Mouse (Mus musculus) cerebellum, adult 9-11 months (tissue): ENCODE results near the gene Gm45521.
"Not testable (repeated sequence)": the region's sequence is repeated elsewhere in the genome, so short reads cannot be mapped to it uniquely, and the experiment has no call there.

ENCODE experiments used
- DNase-seq: peaks from one replicate; pipeline ENCODE4 v3.0.0; 2022

Gene Gm45521

DNA sequence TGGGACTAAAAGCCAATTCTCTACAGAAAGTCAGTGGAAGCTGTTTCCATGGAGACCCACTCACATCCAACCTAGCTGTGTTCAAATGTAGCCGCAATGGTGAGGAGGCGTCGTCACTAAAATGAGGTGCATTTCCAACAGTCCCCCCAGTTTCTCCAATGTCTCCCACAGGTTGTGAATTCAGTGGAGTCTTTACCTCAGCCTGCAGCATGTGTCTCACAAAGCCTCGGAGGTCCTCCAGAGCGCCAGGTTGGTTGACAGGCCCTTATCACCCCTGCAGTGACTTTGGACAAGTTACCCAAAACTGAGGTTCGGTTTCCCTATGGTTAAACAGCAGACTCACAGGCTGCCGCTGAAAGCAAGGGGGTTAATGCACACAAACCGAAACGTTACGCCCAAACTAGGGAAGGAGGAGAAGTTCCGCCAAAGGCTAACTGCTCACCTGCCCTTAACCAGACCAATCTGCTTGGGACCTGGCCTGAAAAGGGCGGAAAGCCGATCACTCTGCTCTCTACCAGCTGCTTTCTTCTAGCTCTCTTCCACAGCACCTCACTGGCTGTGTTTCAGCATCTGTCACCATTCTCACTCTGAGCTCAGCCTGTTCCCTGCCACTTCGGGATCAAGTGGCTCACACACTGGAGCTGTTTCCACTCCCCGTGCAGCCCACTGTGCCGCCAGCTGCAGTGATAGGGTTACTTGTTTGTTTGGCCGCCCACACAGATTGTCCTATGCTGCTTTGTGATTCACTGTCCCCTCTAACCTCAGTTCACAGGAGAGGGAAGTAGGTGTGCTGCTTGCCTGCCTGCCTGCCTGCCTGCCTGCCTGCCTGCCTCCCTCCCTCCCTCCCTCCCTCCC, 44.0 kb downstream of the Gm45521 start:
- DNase-seq = no peak

DNA sequence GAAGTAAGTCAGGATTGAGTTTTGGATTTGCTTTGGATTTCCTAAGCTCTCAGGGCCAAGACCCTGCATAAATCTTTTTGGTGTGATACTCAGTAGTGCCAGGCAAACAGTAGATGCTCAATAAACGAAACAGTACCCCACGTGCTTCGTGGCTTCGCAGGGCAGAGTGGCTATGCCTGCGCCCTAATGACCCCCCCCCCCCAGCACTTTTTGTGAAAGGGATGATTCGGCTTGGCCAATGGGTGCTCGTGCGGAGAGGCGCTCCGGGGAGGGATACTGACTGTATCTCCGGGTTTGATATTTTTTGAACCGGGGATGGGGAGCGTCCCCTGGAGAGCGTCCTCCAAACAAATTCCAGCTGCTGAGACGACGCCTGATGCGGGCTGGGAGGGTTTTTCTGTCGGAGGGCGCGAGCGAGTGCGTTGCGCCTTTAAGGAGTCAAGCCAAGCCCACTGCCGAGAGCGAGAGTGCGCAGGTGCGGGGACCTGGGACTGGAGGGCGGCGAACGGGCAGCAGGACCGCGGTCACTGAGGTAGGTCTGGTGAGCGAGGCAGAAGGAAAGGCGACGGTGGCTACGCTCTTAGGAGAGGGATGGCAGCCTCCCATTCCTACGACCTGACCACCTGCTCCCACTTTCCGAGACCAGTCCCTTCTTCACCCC, 45.5 kb downstream of the Gm45521 start, which contains the start of gene Abhd6:
Abhd6 (plus strand) TSS at position 471 of the 661 bp plus-strand sequence.
- DNase-seq = peak; percentile 92

DNA sequence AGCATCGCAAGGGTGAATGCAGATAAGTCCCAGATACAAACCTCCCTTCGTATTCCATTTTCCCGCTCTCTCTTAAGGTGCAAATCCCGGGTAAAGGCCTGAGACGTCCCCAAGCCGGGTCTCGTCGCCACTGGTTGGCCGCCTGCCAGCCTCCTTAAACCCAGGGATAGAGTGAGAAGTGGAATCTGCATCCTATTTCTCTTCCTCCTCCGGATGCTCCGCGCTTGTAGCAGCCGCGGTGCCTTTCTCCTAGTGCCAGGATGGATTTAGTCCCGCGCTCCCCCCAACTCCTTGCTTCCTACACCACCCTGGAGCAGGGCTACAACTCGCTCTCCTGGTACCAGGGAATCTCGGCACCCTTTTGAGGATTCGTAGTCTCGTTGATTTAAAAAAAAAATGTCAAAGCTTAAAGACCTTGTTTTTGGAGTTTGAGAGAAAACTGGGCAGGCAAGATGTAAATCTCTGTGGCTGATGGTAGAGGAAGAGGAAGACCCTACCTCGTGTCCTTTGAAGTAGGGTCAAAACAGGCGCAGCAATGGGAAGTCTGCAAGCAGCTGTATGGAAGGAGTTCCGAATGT, 46.1 kb downstream of the Gm45521 start:
- DNase-seq = peak; percentile 79

DNA sequence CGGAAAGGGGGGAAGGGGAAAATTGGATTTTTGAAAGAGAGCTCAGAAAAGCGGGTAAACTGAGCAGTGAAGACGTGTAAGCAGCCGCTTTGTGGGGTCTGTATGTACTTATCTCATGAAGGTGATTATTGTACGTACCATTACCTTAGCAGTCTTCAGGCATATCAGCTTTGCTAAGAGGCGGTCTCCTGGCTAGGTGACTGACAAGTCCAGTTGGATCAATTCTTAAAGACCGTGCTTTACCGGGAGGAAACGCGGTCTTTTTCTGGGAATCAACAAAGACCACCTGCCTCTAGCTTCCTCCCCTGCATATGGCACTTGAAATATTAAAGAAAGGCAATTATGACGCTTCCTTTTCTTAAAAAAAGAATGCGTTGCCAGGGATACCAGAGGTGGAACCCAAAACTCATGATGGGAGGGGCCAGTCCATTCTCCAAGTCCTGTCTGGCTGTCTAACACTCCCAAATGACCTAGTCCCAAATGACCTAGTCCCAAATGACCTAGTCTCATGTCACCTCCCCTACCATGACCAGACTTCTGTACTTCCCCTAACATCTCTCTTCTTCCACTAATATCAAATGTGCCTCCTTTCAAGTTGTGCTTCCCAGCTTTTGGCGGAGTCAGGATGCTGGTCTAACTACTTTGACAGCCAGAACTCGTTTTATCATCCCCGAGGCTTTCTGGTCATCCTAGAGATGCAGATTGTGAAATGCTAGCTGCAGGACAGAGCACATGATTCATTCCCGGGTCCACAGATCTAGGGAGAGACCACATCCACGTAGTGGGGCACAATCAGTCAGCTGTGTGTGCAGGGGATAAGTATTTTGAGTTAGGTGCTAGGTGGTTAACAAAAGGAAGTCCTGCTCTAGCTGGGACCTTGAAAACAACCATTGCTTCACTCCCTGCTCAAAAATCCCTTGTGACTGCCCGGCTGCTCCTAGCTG, 46.9 kb downstream of the Gm45521 start:
- no peak for DNase-seq

DNA sequence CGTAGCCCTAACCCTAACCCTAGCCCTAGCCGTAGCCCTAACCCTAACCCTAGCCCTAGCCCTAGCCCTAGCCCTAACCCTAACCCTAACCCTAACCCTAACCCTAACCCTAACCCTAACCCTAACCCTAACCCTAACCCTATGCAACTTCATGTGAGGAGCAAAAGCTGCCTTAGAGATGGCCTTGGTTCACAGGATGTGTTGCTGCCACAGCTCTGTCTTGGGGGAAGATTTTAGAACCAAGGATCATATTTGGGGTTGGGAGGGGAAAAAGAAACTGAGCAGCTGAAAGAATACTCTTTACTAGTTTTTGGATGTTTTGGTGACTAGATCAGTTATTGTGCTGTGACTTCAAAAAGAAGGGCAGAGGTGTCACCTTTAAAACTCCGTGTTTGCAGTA, 49.0 kb downstream of the Gm45521 start:
- DNase-seq = not testable (repeated sequence)

DNA sequence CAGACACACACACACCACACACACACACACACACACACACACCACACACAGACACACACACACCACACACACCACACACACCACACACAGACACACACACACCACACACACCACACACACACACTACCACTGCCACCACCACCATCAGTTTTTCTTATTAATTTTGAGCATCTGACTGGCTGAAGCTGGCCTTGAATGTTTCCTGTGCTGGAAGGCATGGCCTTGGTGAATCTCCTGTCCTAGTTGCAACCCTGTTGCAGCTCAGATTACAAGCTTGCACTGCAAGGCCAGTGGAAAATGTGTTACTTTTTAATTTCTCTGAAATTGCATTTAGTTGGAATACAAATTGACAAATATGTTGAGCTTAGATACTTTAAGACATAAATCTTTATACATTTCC, 50.0 kb downstream of the Gm45521 start:
- DNase-seq = no peak

DNA sequence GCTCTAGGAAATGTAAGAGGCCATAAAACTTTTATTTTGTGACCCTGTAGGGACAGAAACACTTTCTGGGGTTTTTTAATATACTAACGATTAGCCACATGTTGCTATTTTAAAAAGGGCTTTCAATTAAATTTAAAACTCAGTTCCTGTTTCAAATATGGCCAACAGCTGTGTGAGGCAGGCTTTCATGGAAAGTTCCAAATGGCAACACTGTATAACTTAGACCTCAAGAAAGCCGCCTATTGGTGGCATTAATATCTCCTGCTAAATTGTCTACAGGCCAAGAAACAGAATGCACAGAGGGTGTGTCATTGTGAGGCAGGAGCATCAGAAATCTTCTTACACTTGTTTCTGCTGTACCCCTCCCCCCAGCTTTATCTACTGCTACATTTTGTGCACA, 50.4 kb downstream of the Gm45521 start:
- DNase-seq = no peak

DNA sequence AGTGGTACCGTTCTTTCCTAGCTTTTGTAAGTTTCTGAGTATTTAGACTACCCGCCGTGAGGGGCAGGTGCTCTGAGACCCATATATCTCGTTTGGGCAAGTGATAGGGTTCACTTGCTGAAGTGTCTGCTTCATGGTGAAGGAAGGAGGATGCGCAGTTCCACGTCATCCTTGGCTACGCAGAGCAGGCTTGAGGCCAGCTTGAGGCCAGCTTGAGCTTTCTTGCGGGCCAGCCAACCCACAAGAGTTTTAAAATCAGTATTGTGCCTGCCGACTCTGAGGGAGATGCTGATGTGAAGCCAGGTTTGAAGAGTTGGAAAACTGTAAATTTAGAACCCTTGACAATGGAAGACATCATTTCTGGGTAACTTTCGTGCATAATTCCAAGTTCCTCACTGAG, 50.8 kb downstream of the Gm45521 start:
- DNase-seq = no peak
